Mouse (Mus musculus) limb, embryonic 10.5 days (tissue): Measurements from ENCODE around the gene Capn3. TPM values are rescaled to one million over a fixed set of nuclear protein-coding genes. Genes with fewer than 3 reads are reported as not detected.
A peak's percentile ranks its signal among the peaks of the same experiment; 100 is the strongest.

Experiments
- DNase-seq: peaks from one replicate; pipeline ENCODE4 v3.0.0-alpha.2; 2017; ENCODE audit warnings: low spot score
- H3K27ac ChIP-seq: fragments of 300-500 bp; sonication (generic); 2 replicates; pipeline ENCODE4 v1.5.1; 2016; ENCODE audit warnings: mild to moderate bottlenecking
- H3K27me3 ChIP-seq: fragments of 300-500 bp; sonication (generic); 2 replicates; pipeline ENCODE4 v1.6.1; 2016; ENCODE audit warnings: low read depth, mild to moderate bottlenecking; ENCODE audit not compliant: poor library complexity, severe bottlenecking
- H3K36me3 ChIP-seq: fragments of 300-500 bp; sonication (generic); 2 replicates; pipeline ENCODE4 v1.6.1; 2016; ENCODE audit warnings: mild to moderate bottlenecking, moderate library complexity
- H3K4me1 ChIP-seq: fragments of 300-500 bp; sonication (generic); 2 replicates; pipeline ENCODE4 v1.6.1; 2016
- H3K4me3 ChIP-seq: fragments of 300-500 bp; sonication (generic); 2 replicates; pipeline ENCODE4 v1.5.1; 2016; ENCODE audit warnings: mild to moderate bottlenecking, moderate library complexity
- H3K9me3 ChIP-seq: fragments of 300-500 bp; sonication (generic); replicated peaks from 2 replicates; pipeline ENCODE4 v1.6.1; 2016; ENCODE audit warnings: mild to moderate bottlenecking
- WGBS: fragments of 180-500 bp; shearing (Covaris S2); methylation state at CpG from one replicate; pipeline ENCODE4 v1.1.7; 2016; 5-methylcytosine and 5-hydroxymethylcytosine counted together
- polyA plus RNA-seq: library from polyadenylated mRNA; unstranded; fragments of >200 nt; fragmentation: Nextera tagmentation; extraction: Ambion mirVana; gene quantifications from 2 replicates; pipeline ENCODE4 v1.2.1, GENCODE M21; 2016

Gene Capn3
- polyA plus RNA-seq, 1 experiment from 2014 or later = 0.30 TPM

DNA sequence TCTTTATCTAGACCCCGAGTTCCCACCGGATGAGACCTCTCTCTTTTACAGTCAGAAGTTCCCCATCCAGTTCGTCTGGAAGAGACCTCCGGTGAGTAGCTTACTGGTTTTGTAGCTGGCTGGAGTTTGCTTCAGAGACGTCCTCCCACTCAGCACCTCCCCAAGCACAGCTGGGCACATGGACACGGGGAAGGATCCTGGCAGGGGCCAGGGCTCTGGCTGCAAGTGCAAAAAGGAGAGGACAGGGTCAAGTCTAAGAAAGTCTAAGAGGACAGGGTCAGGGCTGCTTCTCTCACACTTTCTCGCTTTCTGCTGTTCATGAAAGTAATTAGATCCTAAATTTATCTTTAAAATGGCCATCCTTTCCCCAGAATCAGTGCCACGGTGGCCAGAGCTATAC, 8.3 kb downstream of the Capn3 start:
- Histone ChIP-seq H3K4me1 (peaks cover 5% of the 10 kb centered on the region), H3K9me3 (no peaks in the 10 kb centered on the region), H3K36me3 (no peaks in the 10 kb centered on the region), H3K4me3 (no peak overlapping the region), H3K27ac (no peak overlapping the region), H3K27me3 (no peaks in the 10 kb centered on the region)
- 80% methylated on average over 8 of the region's 8 CpGs for WGBS
- no peak for DNase-seq

DNA sequence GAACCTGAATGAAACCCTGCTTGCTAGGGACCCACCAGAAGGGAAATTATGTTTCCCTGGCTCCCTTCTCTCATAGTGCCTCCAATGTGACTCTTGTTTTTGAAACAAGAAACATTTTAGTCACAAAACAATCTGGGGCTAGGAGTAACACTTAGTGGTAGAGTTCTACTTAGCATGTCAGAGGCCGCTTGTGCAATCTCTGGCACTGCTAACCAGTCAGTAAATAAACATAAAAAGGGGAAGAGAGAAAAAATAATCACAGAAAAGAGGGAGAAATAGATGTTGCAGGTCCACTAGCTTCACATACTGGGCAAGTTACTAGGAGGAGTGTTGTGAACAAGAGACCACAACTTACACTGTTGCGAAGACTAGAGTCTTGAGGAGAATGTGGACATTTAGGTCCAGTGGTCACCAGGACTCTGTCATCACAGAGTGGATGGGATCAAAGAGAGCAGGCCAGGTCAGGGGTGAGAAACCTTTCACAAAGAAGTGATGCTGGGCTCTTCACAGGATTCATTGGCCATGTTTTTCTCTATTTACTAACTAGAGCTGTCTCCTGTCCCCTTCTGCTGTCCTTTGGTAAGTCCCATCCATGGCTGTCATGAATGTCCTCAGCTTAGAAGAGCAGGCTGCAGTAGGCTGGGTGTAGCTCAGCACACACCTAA, 9.0 kb downstream of the Capn3 start:
- Histone ChIP-seq H3K27me3 (no peaks in the 10 kb centered on the region), H3K4me1 (peaks cover 5% of the 10 kb centered on the region), H3K4me3 (no peak overlapping the region), H3K36me3 (no peaks in the 10 kb centered on the region), H3K27ac (no peak overlapping the region), H3K9me3 (no peaks in the 10 kb centered on the region)
- 90% methylated on average over 2 of the region's 2 CpGs for WGBS
- DNase-seq = no peak

DNA sequence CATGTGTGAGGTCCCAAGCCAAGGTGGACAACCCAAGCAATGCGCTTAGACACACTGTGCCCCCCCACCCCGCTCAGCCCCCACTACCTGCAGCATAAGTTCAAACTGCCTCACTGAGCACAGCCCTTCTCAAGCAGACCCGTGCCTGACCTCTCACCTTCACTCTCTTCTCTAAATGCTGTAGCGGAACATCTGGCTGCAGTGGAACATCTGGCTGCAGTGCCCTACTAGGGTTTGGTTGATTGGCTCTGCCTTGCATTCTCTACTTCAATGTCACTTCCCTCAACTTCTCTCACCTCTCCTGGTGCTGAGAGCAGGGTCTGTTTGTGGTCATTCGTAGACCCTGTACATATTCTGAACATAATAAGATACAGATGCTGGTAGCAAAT, 9.6 kb downstream of the Capn3 start:
- Histone ChIP-seq H3K4me1 (peaks cover 5% of the 10 kb centered on the region), H3K36me3 (no peaks in the 10 kb centered on the region), H3K27me3 (no peaks in the 10 kb centered on the region), H3K27ac (no peak overlapping the region), H3K9me3 (no peaks in the 10 kb centered on the region), H3K4me3 (no peak overlapping the region)
- WGBS = 72% methylated on average over 5 of the region's 5 CpGs
- no peak for DNase-seq

DNA sequence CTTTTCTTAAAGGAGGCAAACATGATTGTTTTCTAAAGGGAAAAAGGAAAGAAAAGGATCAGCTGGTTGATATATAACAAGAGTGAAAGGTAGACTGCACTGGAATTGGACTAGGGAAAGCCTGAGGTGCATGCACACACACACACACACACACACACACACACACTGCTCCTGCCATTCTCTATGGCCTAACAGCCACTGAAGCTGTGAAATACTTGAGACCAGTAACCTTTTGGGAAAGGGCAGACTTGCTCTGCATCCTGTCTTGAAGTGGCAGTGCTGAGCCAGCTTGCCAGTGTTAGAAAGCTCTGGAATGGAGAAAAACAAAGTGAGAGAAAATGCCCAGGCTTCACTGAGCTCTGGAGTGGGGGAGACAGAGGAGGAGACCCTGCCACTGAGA, 12.2 kb downstream of the Capn3 start:
- H3K27me3 ChIP-seq = no peaks in the 10 kb centered on the region
- H3K4me1 ChIP-seq = peaks cover 5% of the 10 kb centered on the region
- no peak overlapping the region for H3K4me3 ChIP-seq
- no peaks in the 10 kb centered on the region for H3K36me3 ChIP-seq
- H3K9me3 ChIP-seq = no peaks in the 10 kb centered on the region
- H3K27ac ChIP-seq = no peak overlapping the region
- DNase-seq = no peak

DNA sequence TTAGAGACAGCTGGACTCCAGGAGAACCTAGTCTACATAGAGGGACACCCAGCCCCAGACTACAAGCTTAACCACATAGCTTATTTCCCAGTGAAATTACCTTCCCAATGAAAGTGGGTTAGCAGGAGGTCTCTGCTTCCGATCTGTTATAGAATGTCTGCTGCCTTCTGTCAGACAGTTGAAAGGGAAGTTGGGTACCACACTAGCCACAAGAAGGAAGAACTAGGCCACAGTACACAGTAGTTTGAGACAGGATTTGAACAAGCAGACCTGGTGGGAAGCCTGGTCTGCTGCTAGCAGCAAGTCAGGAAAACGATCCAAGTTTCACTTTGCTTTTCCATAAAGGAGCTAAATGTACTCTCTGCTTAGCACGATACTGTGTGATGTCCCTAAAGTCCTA, 13.4 kb downstream of the Capn3 start:
- H3K4me1 ChIP-seq = peaks cover 5% of the 10 kb centered on the region
- H3K36me3 ChIP-seq = no peaks in the 10 kb centered on the region
- H3K4me3 ChIP-seq = no peak overlapping the region
- H3K27ac ChIP-seq = no peak overlapping the region
- no peaks in the 10 kb centered on the region for H3K27me3 ChIP-seq
- no peaks in the 10 kb centered on the region for H3K9me3 ChIP-seq
- 85% methylated on average over 3 of the region's 3 CpGs for WGBS
- no peak for DNase-seq

DNA sequence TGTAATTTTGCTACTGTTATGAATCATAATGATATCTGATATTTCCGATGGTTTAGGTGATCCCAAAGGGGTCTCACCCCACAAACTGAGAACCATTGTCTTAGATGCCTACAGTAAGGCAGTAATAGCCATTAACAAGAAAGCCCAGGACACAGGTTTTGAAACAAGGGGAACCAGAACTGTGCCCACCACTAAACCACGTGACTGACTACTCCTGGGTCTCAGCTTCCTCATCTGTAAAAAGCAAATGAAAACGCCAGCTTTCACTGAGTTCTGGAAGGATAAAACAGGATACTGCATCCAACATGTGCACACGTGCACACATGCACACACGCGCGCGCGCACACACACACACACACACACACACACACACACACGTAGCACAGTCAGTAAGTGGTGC, 13.9 kb downstream of the Capn3 start:
- H3K9me3 ChIP-seq = no peaks in the 10 kb centered on the region
- no peaks in the 10 kb centered on the region for H3K36me3 ChIP-seq
- H3K4me1 ChIP-seq = peaks cover 5% of the 10 kb centered on the region
- H3K27ac ChIP-seq = no peak overlapping the region
- H3K27me3 ChIP-seq = no peaks in the 10 kb centered on the region
- H3K4me3 ChIP-seq = no peak overlapping the region
- WGBS = 93% methylated on average over 10 of the region's 10 CpGs
- no peak for DNase-seq

DNA sequence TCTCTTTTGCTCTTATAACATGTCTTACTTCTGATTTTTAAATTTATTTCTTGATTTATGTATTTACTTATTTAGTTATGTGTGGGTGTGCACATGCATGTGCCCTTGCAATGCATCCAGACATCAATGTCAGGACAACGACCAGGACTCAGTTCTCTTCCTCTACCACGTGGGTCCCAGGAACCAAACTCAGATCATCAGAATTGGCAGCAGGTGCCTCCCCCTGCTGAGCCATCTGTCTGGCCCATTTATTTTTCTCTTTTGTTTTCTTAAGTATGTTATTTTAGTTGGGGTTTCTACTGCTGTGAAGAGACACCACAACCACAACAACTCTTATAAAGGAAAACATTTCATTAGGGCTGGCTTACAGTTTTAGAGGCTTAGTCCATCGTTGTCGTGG, 15.0 kb downstream of the Capn3 start:
- WGBS = 83% methylated on average over 4 of the region's 4 CpGs
- Histone ChIP-seq H3K4me1 (no peaks in the 10 kb centered on the region), H3K9me3 (no peaks in the 10 kb centered on the region), H3K36me3 (no peaks in the 10 kb centered on the region), H3K27ac (no peak overlapping the region), H3K27me3 (no peaks in the 10 kb centered on the region), H3K4me3 (no peak overlapping the region)
- DNase-seq = no peak

DNA sequence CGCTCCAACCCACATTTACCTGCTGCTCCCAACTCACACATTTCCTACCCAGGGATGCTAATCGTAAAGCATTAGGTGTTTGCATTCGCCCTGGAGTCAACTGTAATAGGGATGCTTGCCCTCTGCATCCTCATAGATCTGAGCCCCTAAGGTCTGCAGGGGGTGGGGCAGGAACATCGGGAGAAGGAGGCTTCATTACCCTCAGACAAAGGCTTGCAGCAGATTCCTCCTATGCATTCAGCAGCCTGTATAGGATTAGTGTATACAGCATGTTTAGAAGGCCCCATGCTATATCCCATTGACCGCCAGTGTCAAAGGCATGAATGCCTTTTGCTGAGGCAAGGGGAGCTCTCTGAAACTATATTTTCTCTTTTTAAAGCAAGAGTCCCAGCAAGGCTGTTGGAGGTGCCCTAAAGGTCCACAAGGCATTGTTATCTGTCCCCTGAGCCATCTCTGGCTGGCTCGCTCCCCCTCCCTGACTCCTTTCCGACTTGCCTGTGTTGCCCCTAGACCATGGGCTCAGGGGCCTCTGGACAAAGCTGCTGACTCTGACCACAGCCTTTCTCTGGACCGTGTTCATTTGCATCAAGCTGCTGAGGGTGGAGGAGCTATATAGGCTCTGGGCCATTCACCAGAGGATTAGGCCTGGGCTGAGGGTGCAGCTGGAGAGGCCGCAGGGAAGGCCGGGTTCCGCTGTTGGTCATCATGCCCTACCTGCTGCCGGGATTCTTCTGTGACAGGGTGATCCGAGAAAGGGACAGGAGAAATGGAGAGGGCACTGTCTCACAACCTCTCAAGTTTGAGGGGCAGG, 20.7 kb downstream of the Capn3 start:
- no peak overlapping the region for H3K4me3 ChIP-seq
- DNase-seq = no peak
- H3K27ac ChIP-seq = no peak overlapping the region
- H3K4me1 ChIP-seq = no peaks in the 10 kb centered on the region
- no peaks in the 10 kb centered on the region for H3K36me3 ChIP-seq
- 83% methylated on average over 13 of the region's 13 CpGs for WGBS
- no peaks in the 10 kb centered on the region for H3K9me3 ChIP-seq
- no peaks in the 10 kb centered on the region for H3K27me3 ChIP-seq

DNA sequence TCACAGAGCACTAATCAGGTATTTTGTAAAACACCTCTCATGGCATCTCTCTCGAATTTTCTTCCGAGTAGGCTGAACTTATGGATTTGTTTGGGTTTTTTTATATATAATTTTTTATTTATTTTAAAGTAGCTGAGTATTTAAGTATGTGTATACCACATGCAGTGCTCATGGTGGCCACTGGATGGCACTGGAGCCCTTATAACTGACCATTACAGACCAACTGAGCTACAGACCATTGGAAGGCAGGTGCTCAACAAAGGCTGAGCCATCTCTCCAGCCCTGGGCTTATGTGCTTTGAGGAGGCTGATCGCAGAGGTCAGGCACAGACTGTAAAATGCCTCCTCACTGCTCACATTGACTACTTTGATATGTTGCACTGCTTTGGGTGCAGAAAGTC, 22.8 kb downstream of the Capn3 start:
- no peaks in the 10 kb centered on the region for H3K36me3 ChIP-seq
- no peaks in the 10 kb centered on the region for H3K27me3 ChIP-seq
- no peak overlapping the region for H3K27ac ChIP-seq
- 65% methylated on average over 3 of the region's 3 CpGs for WGBS
- peak; percentile 68 for DNase-seq
- no peak overlapping the region for H3K4me3 ChIP-seq
- H3K4me1 ChIP-seq = 0 out of 2 replicates have a peak, but pooled peaks cover 3% of the 10 kb centered on the region
- H3K9me3 ChIP-seq = no peaks in the 10 kb centered on the region

DNA sequence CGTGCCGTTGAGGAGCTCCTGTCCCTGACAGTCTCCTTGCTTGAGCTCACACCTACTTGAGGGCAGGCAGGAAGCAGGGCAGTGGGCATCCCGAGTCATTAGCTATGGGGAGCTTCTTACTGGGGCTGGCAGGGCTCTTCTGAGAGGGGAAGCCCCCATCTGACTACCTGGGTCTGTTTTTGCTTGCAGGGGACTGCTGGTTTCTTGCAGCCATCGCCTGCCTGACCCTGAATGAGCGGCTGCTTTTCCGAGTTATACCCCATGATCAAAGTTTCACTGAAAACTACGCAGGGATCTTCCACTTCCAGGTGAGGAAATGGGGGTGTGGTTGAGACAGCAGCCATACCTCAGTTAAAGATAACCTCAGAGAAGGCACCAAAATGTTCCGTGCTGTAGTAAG, 26.1 kb downstream of the Capn3 start:
- no peak for DNase-seq
- Histone ChIP-seq H3K4me1 (0 out of 2 replicates have a peak, but pooled peaks cover 3% of the 10 kb centered on the region), H3K27ac (no peak overlapping the region), H3K9me3 (no peaks in the 10 kb centered on the region), H3K4me3 (no peak overlapping the region), H3K27me3 (no peaks in the 10 kb centered on the region), H3K36me3 (no peaks in the 10 kb centered on the region)
- 76% methylated on average over 8 of the region's 8 CpGs for WGBS

DNA sequence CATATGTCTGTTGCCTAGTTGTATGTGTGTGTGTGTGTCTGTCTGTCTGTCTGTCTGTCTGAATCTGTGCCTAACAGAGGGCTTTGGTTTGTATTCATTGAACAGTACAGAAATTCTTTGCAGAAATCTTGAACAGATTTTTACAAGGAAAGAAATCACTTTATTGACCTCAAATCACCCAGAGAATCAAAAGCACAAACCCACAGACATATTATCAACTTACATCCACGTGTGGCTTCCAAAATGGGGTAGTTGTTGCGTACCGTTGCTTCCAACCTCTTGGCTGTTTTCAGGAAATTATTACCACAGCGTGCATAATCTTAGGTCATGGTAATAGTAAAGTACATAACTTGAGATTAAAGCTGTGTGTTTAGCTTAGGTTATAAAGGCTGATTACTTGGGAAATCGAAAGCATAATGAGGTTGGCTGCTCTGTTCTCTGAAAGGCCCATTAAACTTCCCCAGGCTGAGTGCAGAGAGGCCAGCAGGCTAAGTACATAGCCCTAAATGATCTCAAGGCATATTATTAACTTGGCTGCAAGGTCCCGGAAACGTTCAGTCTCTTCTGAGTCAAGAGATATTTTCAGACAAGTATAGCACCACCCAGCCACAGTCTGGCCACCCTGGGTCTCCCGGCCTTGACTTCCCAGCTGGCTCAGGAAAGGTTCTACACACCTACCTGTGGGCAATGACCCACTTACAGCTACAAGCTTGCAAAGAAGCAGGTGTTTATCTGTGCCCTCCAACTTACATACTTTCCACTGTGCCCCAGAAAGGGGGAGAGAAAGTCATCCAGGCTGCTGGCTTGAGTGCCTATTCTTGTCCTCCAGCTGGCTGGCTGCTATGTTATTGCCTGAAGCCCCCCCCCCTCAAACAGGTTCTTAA, 26.9 kb downstream of the Capn3 start:
- H3K27me3 ChIP-seq = no peaks in the 10 kb centered on the region
- no peak for DNase-seq
- no peaks in the 10 kb centered on the region for H3K36me3 ChIP-seq
- no peak overlapping the region for H3K4me3 ChIP-seq
- no peaks in the 10 kb centered on the region for H3K9me3 ChIP-seq
- 0 out of 2 replicates have a peak, but pooled peaks cover 3% of the 10 kb centered on the region for H3K4me1 ChIP-seq
- 88% methylated on average over 8 of the region's 8 CpGs for WGBS
- no peak overlapping the region for H3K27ac ChIP-seq

DNA sequence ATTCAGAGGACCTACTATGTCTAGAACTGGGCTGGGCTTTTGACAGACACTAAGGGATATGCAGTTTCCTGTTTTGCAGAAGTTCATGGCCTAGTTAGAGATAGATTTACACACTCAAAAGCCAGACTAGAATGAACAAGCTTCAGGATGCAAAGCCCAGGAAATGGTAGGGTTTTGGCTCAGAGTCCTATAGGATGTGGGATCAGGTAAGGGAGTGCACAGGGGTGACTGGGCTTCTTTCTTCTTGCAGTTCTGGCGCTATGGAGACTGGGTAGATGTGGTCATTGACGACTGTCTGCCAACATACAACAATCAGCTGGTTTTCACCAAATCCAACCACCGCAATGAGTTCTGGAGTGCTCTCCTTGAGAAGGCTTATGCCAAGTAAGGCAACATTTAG, 28.4 kb downstream of the Capn3 start:
- no peaks in the 10 kb centered on the region for H3K9me3 ChIP-seq
- no peak for DNase-seq
- no peak overlapping the region for H3K4me3 ChIP-seq
- H3K36me3 ChIP-seq = no peaks in the 10 kb centered on the region
- WGBS = 93% methylated on average over 3 of the region's 3 CpGs
- H3K27ac ChIP-seq = no peak overlapping the region
- H3K4me1 ChIP-seq = 0 out of 2 replicates have a peak, but pooled peaks cover 3% of the 10 kb centered on the region
- H3K27me3 ChIP-seq = no peaks in the 10 kb centered on the region

DNA sequence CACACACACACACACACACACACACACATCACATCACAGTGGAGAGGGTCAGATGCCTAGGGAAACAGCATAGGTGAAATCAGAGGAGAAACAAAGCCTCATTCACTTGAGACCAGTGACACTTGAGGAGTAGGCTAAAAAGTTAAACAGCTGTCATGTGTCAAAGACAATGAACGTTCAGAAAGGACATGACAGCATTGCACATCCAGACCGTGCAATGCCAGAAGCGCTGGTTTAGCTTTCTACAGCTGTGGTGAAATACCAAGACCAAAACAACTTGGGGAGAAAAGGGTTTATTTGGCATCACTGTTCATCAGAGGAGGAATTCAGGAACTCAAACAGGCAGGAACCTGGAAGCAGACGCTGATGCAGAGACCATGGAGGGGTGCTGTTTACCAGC, 37.4 kb downstream of the Capn3 start:
- H3K4me3 ChIP-seq = no peak overlapping the region
- H3K27ac ChIP-seq = no peak overlapping the region
- no peaks in the 10 kb centered on the region for H3K27me3 ChIP-seq
- DNase-seq = no peak
- no peaks in the 10 kb centered on the region for H3K9me3 ChIP-seq
- H3K36me3 ChIP-seq = no peaks in the 10 kb centered on the region
- WGBS = 81% methylated on average over 4 of the region's 4 CpGs
- no peaks in the 10 kb centered on the region for H3K4me1 ChIP-seq
